Mouse (Mus musculus): Measurements from ENCODE around the gene Olfr812. TPM values are rescaled to one million over a fixed set of nuclear protein-coding genes. Genes with fewer than 3 reads are reported as not detected.
"Not testable (repeated sequence)": the region's sequence is repeated elsewhere in the genome, so short reads cannot be mapped to it uniquely, and the experiment has no call there.

Gene Olfr812
- not detected in 2 replicates for polyA plus RNA-seq (2015; fragmentation: Nextera tagmentation; extraction: Ambion mirVana)

DNA sequence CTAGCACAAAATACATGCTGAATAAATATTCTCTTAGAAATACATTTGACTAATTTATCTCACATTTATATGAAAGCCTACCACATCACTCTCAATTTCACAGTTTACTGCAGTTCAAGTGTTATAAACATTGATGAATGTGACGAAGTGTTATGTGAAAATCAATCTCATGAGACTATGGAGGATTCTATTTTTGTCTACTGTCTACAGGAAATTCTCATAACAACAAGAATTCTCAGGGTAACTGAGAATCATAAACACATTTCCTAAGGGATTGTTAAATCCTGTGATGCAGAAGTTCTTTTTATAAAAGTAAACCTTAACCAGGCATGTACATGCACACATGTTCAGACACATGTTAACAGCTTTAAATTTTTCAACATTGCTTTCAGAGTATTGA lies at the start of gene Olfr812:
Olfr812 (minus strand) TSS at position 101 of the 400 bp plus-strand sequence.
- no peak within 1 kb of the TSS for H3K4me3 ChIP-seq
- 65% methylated on average over 1 of the region's 1 CpGs for WGBS
- H3K9ac ChIP-seq: no peak within 1 kb of the TSS

DNA sequence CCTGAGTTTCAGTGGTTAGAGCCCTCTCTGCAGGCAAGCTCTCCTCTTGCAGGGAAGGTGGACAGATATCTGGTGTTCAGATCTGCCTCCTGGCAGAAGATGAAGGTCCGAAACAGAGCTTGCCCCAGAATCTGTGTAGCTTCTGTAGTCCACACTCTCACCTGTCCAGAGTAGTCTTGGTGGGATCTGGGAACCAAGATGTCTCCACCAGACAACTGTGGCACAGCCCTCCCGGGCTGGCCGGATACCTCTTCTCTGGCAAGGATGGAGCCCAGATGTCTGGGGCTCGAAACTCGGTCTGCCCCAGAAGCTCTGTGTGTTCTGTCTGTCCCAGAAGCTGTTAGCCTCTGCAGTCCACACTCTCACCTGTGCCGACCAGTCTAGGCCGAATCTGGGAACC lies 40.0 kb upstream of the Olfr812 start:
- no peak overlapping the region for H3K4me2 ChIP-seq
- no peak overlapping the region for H3K4me3 ChIP-seq
- no peak overlapping the region for H3K27ac ChIP-seq
- 83% methylated on average over 7 of the region's 7 CpGs for WGBS
- no peak overlapping the region for H3K9ac ChIP-seq
- ATAC-seq (replicated peaks; ENCODE audit: insufficient number of reproducible peaks, insufficient read depth, low FRiP score, low read depth): no peak
- H3K27me3 ChIP-seq: no peaks in the 10 kb centered on the region
- no peaks in the 10 kb centered on the region for H3K9me3 ChIP-seq (replicated peaks)
- H3K36me3 ChIP-seq: no peaks in the 10 kb centered on the region
- no peaks in the 10 kb centered on the region for H3K4me1 ChIP-seq (replicated peaks)

More for the DNA sequence above, at the start of gene Olfr812:
- Histone ChIP-seq H3K36me3 (no peaks in the 10 kb centered on the region), H3K4me1 (replicated peaks) (no peaks in the 10 kb centered on the region), H3K27me3 (no peaks in the 10 kb centered on the region), H3K27ac (no peak within 1 kb of the TSS), H3K9me3 (replicated peaks) (no peaks in the 10 kb centered on the region), H3K4me2 (no peak within 1 kb of the TSS)
- no peak for ATAC-seq (replicated peaks; ENCODE audit: insufficient number of reproducible peaks, insufficient read depth, low FRiP score, low read depth)

DNA sequence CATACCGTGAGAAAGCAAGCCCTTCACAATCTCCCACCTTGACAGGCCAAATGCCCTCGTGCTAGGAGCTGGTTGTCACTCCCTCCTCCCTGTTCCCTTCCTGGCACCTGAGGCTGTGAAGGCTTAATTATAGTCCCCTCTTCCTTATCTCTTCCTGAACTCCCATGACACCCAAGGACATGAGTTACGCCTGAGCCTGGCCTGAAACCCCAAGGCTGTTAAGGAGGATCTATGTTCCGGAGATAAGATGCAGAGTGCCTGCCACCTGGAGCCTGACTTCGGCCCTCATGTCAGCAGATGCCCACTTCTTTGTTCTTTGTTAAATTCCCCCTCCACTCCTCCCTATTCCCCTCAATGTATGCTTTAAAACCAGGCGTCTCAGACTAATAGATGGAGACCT lies 39.6 kb upstream of the Olfr812 start:
- not testable (repeated sequence) for H3K36me3 ChIP-seq; H3K4me2 ChIP-seq; H3K27ac ChIP-seq; ATAC-seq (replicated peaks; ENCODE audit: insufficient number of reproducible peaks, insufficient read depth, low FRiP score, low read depth); H3K4me1 ChIP-seq (replicated peaks); H3K9ac ChIP-seq; H3K27me3 ChIP-seq; H3K9me3 ChIP-seq (replicated peaks); H3K4me3 ChIP-seq
- 61% methylated on average over 6 of the region's 6 CpGs for WGBS

DNA sequence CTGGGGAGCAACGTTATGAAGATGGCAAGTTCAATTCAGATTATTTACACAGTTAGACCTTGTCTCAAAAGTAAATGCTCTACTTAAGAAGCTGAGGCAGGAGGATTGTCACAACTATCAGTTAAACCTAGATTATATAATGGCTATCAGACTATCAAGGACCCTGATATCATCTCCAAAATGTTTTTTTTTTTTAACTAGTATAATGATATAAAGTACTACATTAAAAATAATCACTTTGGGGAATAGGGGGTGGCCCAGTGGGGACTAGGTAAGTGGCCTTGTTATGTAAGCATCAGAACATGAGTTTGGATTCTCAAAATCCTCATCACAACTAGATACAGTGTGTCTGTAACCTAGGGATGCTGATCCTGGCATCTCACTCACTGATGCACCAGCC lies 33.9 kb upstream of the Olfr812 start, which contains the start of gene Olfr814:
Olfr814 (minus strand) TSS at position 101 of the 400 bp plus-strand sequence.
- WGBS: 50% methylated on average over 1 of the region's 1 CpGs
- H3K4me2 ChIP-seq; H3K9me3 ChIP-seq (replicated peaks); H3K4me3 ChIP-seq; ATAC-seq (replicated peaks; ENCODE audit: insufficient number of reproducible peaks, insufficient read depth, low FRiP score, low read depth); H3K27me3 ChIP-seq; H3K36me3 ChIP-seq; H3K4me1 ChIP-seq (replicated peaks); H3K27ac ChIP-seq; H3K9ac ChIP-seq: not testable (repeated sequence)

DNA sequence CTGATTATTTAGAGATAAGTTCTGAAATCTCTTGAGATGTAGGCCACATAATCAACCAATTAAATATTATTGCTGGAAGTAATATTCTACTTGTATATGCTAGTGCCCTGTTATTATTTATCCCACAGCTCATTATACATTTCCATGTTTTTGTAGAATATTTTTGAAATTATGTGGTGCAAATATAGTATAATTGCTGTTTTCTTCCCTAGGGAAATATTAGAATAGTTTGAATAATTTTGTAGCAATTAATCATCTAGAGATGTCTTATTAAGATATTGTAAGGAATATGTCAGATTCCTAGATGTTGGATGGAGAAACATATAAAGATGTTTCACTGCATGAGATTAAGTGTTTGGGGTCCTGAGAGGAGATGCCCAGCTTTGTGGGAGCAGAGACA lies 9.2 kb upstream of the Olfr812 start, which contains the start of gene Olfr813:
Olfr813 (plus strand) TSS at position 301 of the 400 bp plus-strand sequence.
- no peaks in the 10 kb centered on the region for H3K36me3 ChIP-seq
- no peak for ATAC-seq (replicated peaks; ENCODE audit: insufficient number of reproducible peaks, insufficient read depth, low FRiP score, low read depth)

DNA sequence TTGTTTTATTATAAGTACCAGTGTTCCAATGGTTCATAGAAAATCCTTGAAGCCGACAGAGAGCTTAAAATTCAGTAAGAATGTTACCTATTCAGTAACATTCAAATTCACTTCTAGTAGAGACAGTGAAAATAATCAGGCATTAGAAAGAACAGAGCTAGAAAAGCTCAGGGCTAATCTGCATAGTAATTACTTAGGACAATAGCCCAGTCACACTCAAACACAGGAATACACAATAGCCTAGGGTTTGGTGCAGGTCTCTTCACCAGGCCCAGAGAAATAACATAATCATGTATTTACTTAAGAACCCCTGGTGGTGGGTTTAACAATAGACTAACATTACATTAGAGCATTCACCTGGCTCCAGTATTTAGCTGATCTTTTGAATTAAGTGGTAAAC lies 1.4 kb upstream of the Olfr812 start:
- no peaks in the 10 kb centered on the region for H3K9me3 ChIP-seq (replicated peaks)
- H3K4me2 ChIP-seq: no peak overlapping the region
- H3K4me3 ChIP-seq: no peak overlapping the region
- no peak for ATAC-seq (replicated peaks; ENCODE audit: insufficient number of reproducible peaks, insufficient read depth, low FRiP score, low read depth)
- no peak overlapping the region for H3K27ac ChIP-seq
- no peak overlapping the region for H3K9ac ChIP-seq
- no peaks in the 10 kb centered on the region for H3K27me3 ChIP-seq
- no peaks in the 10 kb centered on the region for H3K36me3 ChIP-seq
- H3K4me1 ChIP-seq (replicated peaks): no peaks in the 10 kb centered on the region
- WGBS: 78% methylated on average over 1 of the region's 1 CpGs

More for the DNA sequence above, 9.2 kb upstream of the Olfr812 start, which contains the start of gene Olfr813:
- Histone ChIP-seq H3K27me3 (no peaks in the 10 kb centered on the region), H3K4me1 (replicated peaks) (no peaks in the 10 kb centered on the region), H3K27ac (no peak within 1 kb of the TSS), H3K9me3 (replicated peaks) (no peaks in the 10 kb centered on the region), H3K9ac (no peak within 1 kb of the TSS), H3K4me3 (no peak within 1 kb of the TSS), H3K4me2 (no peak within 1 kb of the TSS)

DNA sequence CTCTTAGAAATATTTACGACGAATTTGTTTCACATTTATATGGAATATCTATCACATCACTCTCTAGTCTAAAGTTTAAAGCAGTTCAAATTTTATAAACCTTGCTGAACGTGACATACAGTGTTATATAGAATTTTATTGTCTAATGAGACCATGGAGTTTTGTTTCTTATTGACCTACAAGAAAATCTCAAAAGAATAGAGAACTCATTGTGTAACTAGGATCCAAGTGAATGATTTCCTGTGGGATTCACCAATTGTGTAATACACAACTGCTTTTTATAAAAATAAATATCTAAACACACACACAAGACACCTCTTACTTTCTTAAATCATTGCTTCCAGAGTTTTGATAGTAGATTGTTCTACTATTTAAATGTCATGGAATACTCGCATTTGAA lies 41.6 kb downstream of the Olfr812 start, which contains the start of gene Olfr811:
Olfr811 (minus strand) TSS at position 101 of the 400 bp plus-strand sequence.
- ATAC-seq (replicated peaks; ENCODE audit: insufficient number of reproducible peaks, insufficient read depth, low FRiP score, low read depth): no peak
- Histone ChIP-seq H3K27me3 (no peaks in the 10 kb centered on the region), H3K4me1 (replicated peaks) (no peaks in the 10 kb centered on the region), H3K9me3 (replicated peaks) (no peaks in the 10 kb centered on the region), H3K36me3 (no peaks in the 10 kb centered on the region), H3K9ac (no peak within 1 kb of the TSS), H3K4me3 (no peak within 1 kb of the TSS), H3K4me2 (no peak within 1 kb of the TSS), H3K27ac (no peak within 1 kb of the TSS)
- WGBS: 74% methylated on average over 4 of the region's 4 CpGs

DNA sequence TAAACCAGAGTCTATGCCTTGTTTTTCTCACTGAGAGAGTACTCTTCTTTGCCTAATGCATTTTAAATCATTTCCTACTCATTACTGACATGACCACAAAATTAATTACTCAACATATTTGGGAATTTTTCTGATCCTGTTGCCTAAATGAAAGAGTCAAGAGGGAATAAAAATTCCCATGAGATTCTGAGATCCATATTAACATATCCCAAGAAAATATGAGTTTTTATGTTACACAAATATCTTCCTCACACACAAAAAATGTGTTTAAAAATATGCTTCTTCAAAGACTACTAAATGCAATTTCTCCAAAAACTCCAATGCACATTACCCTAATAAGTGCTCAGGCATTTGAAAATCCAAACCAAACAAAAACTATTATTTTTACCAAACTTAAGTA lies 51.1 kb downstream of the Olfr812 start, which contains the start of gene Olfr810:
Olfr810 (minus strand) TSS at position 101 of the 400 bp plus-strand sequence.
- no peaks in the 10 kb centered on the region for H3K27me3 ChIP-seq
- ATAC-seq (replicated peaks; ENCODE audit: insufficient number of reproducible peaks, insufficient read depth, low FRiP score, low read depth): no peak
- no peak within 1 kb of the TSS for H3K4me2 ChIP-seq
- no peak within 1 kb of the TSS for H3K9ac ChIP-seq
- H3K27ac ChIP-seq: no peak within 1 kb of the TSS
- H3K4me1 ChIP-seq (replicated peaks): no peaks in the 10 kb centered on the region
- H3K4me3 ChIP-seq: no peak within 1 kb of the TSS
- H3K9me3 ChIP-seq (replicated peaks): no peaks in the 10 kb centered on the region
- H3K36me3 ChIP-seq: no peaks in the 10 kb centered on the region

Other genes starting within 250 kb of the Olfr812 start
- not detected in 2 replicates for gene Olfr796, start 233.5 kb downstream of the Olfr812 start, polyA plus RNA-seq (2015; fragmentation: Nextera tagmentation; extraction: Ambion mirVana)
- not detected in 2 replicates for gene Olfr798, start 218.2 kb downstream of the Olfr812 start, polyA plus RNA-seq (2015; fragmentation: Nextera tagmentation; extraction: Ambion mirVana)
- not detected in 2 replicates for gene Olfr799, start 208.6 kb downstream of the Olfr812 start, polyA plus RNA-seq (2015; fragmentation: Nextera tagmentation; extraction: Ambion mirVana)
- gene Olfr800, start 188.4 kb downstream of the Olfr812 start, polyA plus RNA-seq (2015; fragmentation: Nextera tagmentation; extraction: Ambion mirVana): not detected in 2 replicates
- gene Olfr801, start 172.2 kb downstream of the Olfr812 start, polyA plus RNA-seq (2015; fragmentation: Nextera tagmentation; extraction: Ambion mirVana): not detected in 2 replicates
- gene Olfr802, start 157.9 kb downstream of the Olfr812 start, polyA plus RNA-seq (2015; fragmentation: Nextera tagmentation; extraction: Ambion mirVana): not detected in 2 replicates
- not detected in 2 replicates for gene Olfr803, start 151.8 kb downstream of the Olfr812 start, polyA plus RNA-seq (2015; fragmentation: Nextera tagmentation; extraction: Ambion mirVana)
- gene Olfr804, start 142.9 kb downstream of the Olfr812 start, polyA plus RNA-seq (2015; fragmentation: Nextera tagmentation; extraction: Ambion mirVana): not detected in 2 replicates
- not detected in 2 replicates for gene Olfr805, start 116.7 kb downstream of the Olfr812 start, polyA plus RNA-seq (2015; fragmentation: Nextera tagmentation; extraction: Ambion mirVana)
- not detected in 2 replicates for gene Olfr806, start 104.2 kb downstream of the Olfr812 start, polyA plus RNA-seq (2015; fragmentation: Nextera tagmentation; extraction: Ambion mirVana)
- gene Olfr807, start 88.3 kb downstream of the Olfr812 start, polyA plus RNA-seq (2015; fragmentation: Nextera tagmentation; extraction: Ambion mirVana): not detected in 2 replicates
- gene Olfr808, start 80.6 kb downstream of the Olfr812 start, polyA plus RNA-seq (2015; fragmentation: Nextera tagmentation; extraction: Ambion mirVana): not detected in 2 replicates
- gene Olfr809, start 71.5 kb downstream of the Olfr812 start, polyA plus RNA-seq (2015; fragmentation: Nextera tagmentation; extraction: Ambion mirVana): not detected in 2 replicates
- not detected in 2 replicates for gene Olfr810, start 51.2 kb downstream of the Olfr812 start, polyA plus RNA-seq (2015; fragmentation: Nextera tagmentation; extraction: Ambion mirVana)
- gene Olfr811, start 41.7 kb downstream of the Olfr812 start, polyA plus RNA-seq (2015; fragmentation: Nextera tagmentation; extraction: Ambion mirVana): not detected in 2 replicates
- not detected in 2 replicates for gene Olfr813, start 9.3 kb upstream of the Olfr812 start, polyA plus RNA-seq (2015; fragmentation: Nextera tagmentation; extraction: Ambion mirVana)
- gene Olfr814, start 33.8 kb upstream of the Olfr812 start, polyA plus RNA-seq (2015; fragmentation: Nextera tagmentation; extraction: Ambion mirVana): not detected in 2 replicates
- gene Olfr815, start 59.8 kb upstream of the Olfr812 start, polyA plus RNA-seq (2015; fragmentation: Nextera tagmentation; extraction: Ambion mirVana): not detected in 2 replicates
- not detected in 2 replicates for gene Olfr816, start 69.5 kb upstream of the Olfr812 start, polyA plus RNA-seq (2015; fragmentation: Nextera tagmentation; extraction: Ambion mirVana)
- not detected in 2 replicates for gene Olfr818, start 103.0 kb upstream of the Olfr812 start, polyA plus RNA-seq (2015; fragmentation: Nextera tagmentation; extraction: Ambion mirVana)
- gene Olfr819, start 121.2 kb upstream of the Olfr812 start, polyA plus RNA-seq (2015; fragmentation: Nextera tagmentation; extraction: Ambion mirVana): not detected in 2 replicates
- not detected in 2 replicates for gene Olfr247, start 130.0 kb upstream of the Olfr812 start, polyA plus RNA-seq (2015; fragmentation: Nextera tagmentation; extraction: Ambion mirVana)
- not detected in 2 replicates for gene Gm10310, start 139.0 kb upstream of the Olfr812 start, polyA plus RNA-seq (2015; fragmentation: Nextera tagmentation; extraction: Ambion mirVana)
- gene Olfr820, start 166.5 kb upstream of the Olfr812 start, polyA plus RNA-seq (2015; fragmentation: Nextera tagmentation; extraction: Ambion mirVana): not detected in 2 replicates
- gene Olfr821, start 184.3 kb upstream of the Olfr812 start, polyA plus RNA-seq (2015; fragmentation: Nextera tagmentation; extraction: Ambion mirVana): not detected in 2 replicates
- not detected in 2 replicates for gene Olfr822, start 225.1 kb upstream of the Olfr812 start, polyA plus RNA-seq (2015; fragmentation: Nextera tagmentation; extraction: Ambion mirVana)

All from heart, embryonic 15.5 days (tissue).